In genomic region chr2:57820343-57820742, GRCm38 (mm10) we compare ENCODE assay signal across 10 mouse cellular contexts.
"Had no signal": no experiment of that assay in that cellular context is flagged by ENCODE, and none has a peak within 500 bp of the region (broad histone marks: within the 10 kb centered on the region; RNA-seq: fewer than 3 reads in every experiment).

No protein-coding gene starts in this region.

- H3K27ac ChIP-seq: intestine, embryonic 15.5 days; kidney, embryonic 15.5 days; left cerebral cortex, adult 2 months; limb, embryonic 12.5 days; liver, embryonic 14.5 days; stomach, postnatal 0 days had no signal

- H3K4me3 ChIP-seq: intestine, embryonic 15.5 days; kidney, embryonic 15.5 days; left cerebral cortex, adult 2 months; limb, embryonic 12.5 days; myocyte had no signal

- H3K4me1 ChIP-seq: intestine, embryonic 15.5 days; kidney, embryonic 15.5 days; limb, embryonic 12.5 days had no signal

- H3K36me3 ChIP-seq: intestine, embryonic 15.5 days; kidney, embryonic 15.5 days; limb, embryonic 12.5 days had no signal

- H3K9ac ChIP-seq: intestine, embryonic 15.5 days; kidney, embryonic 15.5 days; limb, embryonic 12.5 days; liver, embryonic 14.5 days had no signal

- H3K4me2 ChIP-seq: intestine, embryonic 15.5 days; kidney, embryonic 15.5 days; limb, embryonic 12.5 days had no signal

- DNase-seq: kidney, adult 2 months; kidney, postnatal 14 days; lung, adult 18-20 months had no signal

- H3K9me3 ChIP-seq: intestine, embryonic 15.5 days; kidney, embryonic 15.5 days; limb, embryonic 12.5 days had no signal

- H3K27me3 ChIP-seq: intestine, embryonic 15.5 days; kidney, embryonic 15.5 days; limb, embryonic 12.5 days had no signal

- ATAC-seq: intestine, embryonic 15.5 days had no signal
